Mouse (Mus musculus) myocyte (in vitro differentiated cells): ENCODE measurements at regions not wholly inside any gene's neighbourhood (a gene's known extent, or its start where the extent isn't known, plus 50 kb on each side); places are given as distances from the start of the nearest gene placed in this dataset.

Experiments
- MAX ChIP-seq: IDR thresholded peaks from one replicate; pipeline ENCODE4 v1.6.1; 2011; ENCODE audit warnings: low read depth, mild to moderate bottlenecking, control low read depth
- MYOD1 ChIP-seq, 3 experiments: IDR thresholded peaks; one replicate each; pipeline ENCODE4 v1.6.1; 2011; ENCODE audit warnings: control low read depth in 2 of 3, low read depth in 2 of 3, mild to moderate bottlenecking in 2 of 3, moderate library complexity in 1 of 3; ENCODE audit not compliant: insufficient read length in 2 of 3, control insufficient read depth in 1 of 3
- MYOG ChIP-seq, 3 experiments: IDR thresholded peaks; one replicate each; pipeline ENCODE4 v1.6.1; 2011; ENCODE audit warnings: control low read depth in 2 of 3, low read depth in 2 of 3, mild to moderate bottlenecking in 2 of 3; ENCODE audit not compliant: insufficient read length in 2 of 3, control insufficient read depth in 1 of 3, insufficient read depth in 1 of 3
- POLR2A ChIP-seq: IDR thresholded peaks from one replicate; pipeline ENCODE4 v1.6.1; 2011; ENCODE audit warnings: low read depth, mild to moderate bottlenecking, control low read depth, moderate library complexity; ENCODE audit not compliant: insufficient read length
- POLR2AphosphoS2 ChIP-seq: IDR thresholded peaks from one replicate; pipeline ENCODE4 v1.6.1; 2011; ENCODE audit warnings: low read depth, control low read depth; ENCODE audit not compliant: insufficient read length
- SRF ChIP-seq: IDR thresholded peaks from one replicate; pipeline ENCODE4 v1.6.1; 2011; ENCODE audit warnings: low read depth; ENCODE audit not compliant: control insufficient read depth, insufficient read length
- TCF12 ChIP-seq: IDR thresholded peaks from one replicate; pipeline ENCODE4 v1.6.1; 2011; ENCODE audit warnings: mild to moderate bottlenecking, control low read depth; ENCODE audit not compliant: poor library complexity, insufficient read depth, severe bottlenecking
- USF1 ChIP-seq: IDR thresholded peaks from one replicate; pipeline ENCODE4 v1.6.1; 2011; ENCODE audit warnings: low read depth, mild to moderate bottlenecking, control low read depth, moderate library complexity

- TF ChIP-seq POLR2A (no peak), POLR2AphosphoS2 (no peak), TCF12 (no peak), SRF (no peak), USF1 (no peak), MYOG (IDR thresholded peaks at IDR 0.05; ENCODE audit: control insufficient read depth in 1 of 3, insufficient read depth in 1 of 3, insufficient read length in 2 of 3, low read depth in 2 of 3) (no peak), MYOD1 (IDR thresholded peaks at IDR 0.05; ENCODE audit: control insufficient read depth in 1 of 3, insufficient read length in 2 of 3, low read depth in 2 of 3) (no peak), MAX (no peak)
Measured at GRCm38 (mm10) chr16:80272291-80273123, 928.0 kb upstream of the Ncam2 start.
